ENCODE assay signal across 22 mouse cellular contexts in the genomic region with DNA sequence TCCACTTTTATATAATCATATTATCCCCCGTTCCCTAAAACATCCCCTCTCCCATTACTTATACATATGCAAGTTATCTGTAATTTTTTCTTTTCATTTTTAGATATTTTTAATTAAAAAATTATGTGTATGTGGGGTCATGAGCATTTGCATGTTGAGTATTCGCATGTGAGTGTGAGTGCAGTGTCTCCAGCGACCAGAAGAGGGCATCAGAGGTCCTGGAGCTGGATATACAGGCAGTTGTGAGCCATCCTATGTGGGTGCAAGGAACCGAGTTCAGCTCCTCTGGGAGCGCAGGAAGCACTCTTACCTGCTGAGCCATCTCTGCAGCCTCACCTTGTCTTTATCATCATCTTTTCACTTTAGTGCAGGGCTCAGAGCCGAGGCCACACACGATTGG. TPM values are rescaled to one million over a fixed set of nuclear protein-coding genes. Genes with fewer than 3 reads are reported as not detected.
DNase-seq lines count a peak whose midpoint lies in the region; ATAC-seq and TF ChIP-seq lines count a peak whose summit lies in the region.
"Had no signal": no experiment of that assay in that cellular context is flagged by ENCODE, and none has a peak within 500 bp of the region (broad histone marks: within the 10 kb centered on the region; RNA-seq: fewer than 3 reads in every experiment).

No protein-coding gene starts in this region.

- no peak overlapping the region for H3K4me2 ChIP-seq in forebrain, postnatal 0 days (ENCODE audit: low read depth)
- no peak overlapping the region for H3K4me2 ChIP-seq in forebrain, embryonic 11.5 days (ENCODE audit: low read depth, low read length, severe bottlenecking)
- H3K4me2 ChIP-seq in lung, embryonic 14.5 days: no peak overlapping the region
- H3K4me2 ChIP-seq: hindbrain, embryonic 12.5 days had no signal

- H3K9me3 ChIP-seq in forebrain, postnatal 0 days (ENCODE audit: low read length): no peaks in the 10 kb centered on the region
- no peaks in the 10 kb centered on the region for H3K9me3 ChIP-seq in forebrain, embryonic 11.5 days (ENCODE audit: control insufficient read depth, low read length)
- no peaks in the 10 kb centered on the region for H3K9me3 ChIP-seq in lung, embryonic 14.5 days (ENCODE audit: low read depth, low read length)
- H3K9me3 ChIP-seq: hindbrain, embryonic 12.5 days had no signal

- H3K36me3 ChIP-seq in forebrain, postnatal 0 days (ENCODE audit: insufficient read depth): no peaks in the 10 kb centered on the region
- no peaks in the 10 kb centered on the region for H3K36me3 ChIP-seq in forebrain, embryonic 11.5 days (ENCODE audit: control insufficient read depth, insufficient read depth, low read length)
- H3K36me3 ChIP-seq in lung, embryonic 14.5 days (ENCODE audit: insufficient read depth): no peaks in the 10 kb centered on the region
- H3K36me3 ChIP-seq: hindbrain, embryonic 12.5 days had no signal

- WGBS in forebrain, postnatal 0 days: 86% methylated on average over 7 of the region's 7 CpGs
- WGBS in forebrain, embryonic 11.5 days: 84% methylated on average over 7 of the region's 7 CpGs
- 80% methylated on average over 7 of the region's 7 CpGs for WGBS in lung, embryonic 14.5 days

- no peaks in the 10 kb centered on the region for H3K4me1 ChIP-seq in forebrain, postnatal 0 days (ENCODE audit: insufficient read depth)
- H3K4me1 ChIP-seq in forebrain, embryonic 11.5 days (replicated peaks; ENCODE audit: control insufficient read depth, insufficient read depth, low read length): no peaks in the 10 kb centered on the region
- no peaks in the 10 kb centered on the region for H3K4me1 ChIP-seq in lung, embryonic 14.5 days (ENCODE audit: insufficient read depth)
- H3K4me1 ChIP-seq: hindbrain, embryonic 12.5 days had no signal

- H3K27me3 ChIP-seq in forebrain, postnatal 0 days (ENCODE audit: insufficient read depth, low read length): no peaks in the 10 kb centered on the region
- H3K27me3 ChIP-seq in forebrain, embryonic 11.5 days (ENCODE audit: control insufficient read depth, insufficient read depth, low read length): no peaks in the 10 kb centered on the region
- no peaks in the 10 kb centered on the region for H3K27me3 ChIP-seq in lung, embryonic 14.5 days (ENCODE audit: insufficient read depth, low read length)
- H3K27me3 ChIP-seq: hindbrain, embryonic 12.5 days had no signal

- no peak overlapping the region for H3K4me3 ChIP-seq in forebrain, postnatal 0 days (ENCODE audit: low read depth, low read length)
- H3K4me3 ChIP-seq in forebrain, embryonic 11.5 days (ENCODE audit: low read depth, low read length): no peak overlapping the region
- no peak overlapping the region for H3K4me3 ChIP-seq in lung, embryonic 14.5 days (ENCODE audit: low read depth, low read length)
- H3K4me3 ChIP-seq: erythroblast, embryonic 14.5 days; hindbrain, embryonic 12.5 days had no signal

- DNase-seq in forebrain, postnatal 0 days: no peak
- no peak for DNase-seq in forebrain, embryonic 11.5 days (ENCODE audit: low spot score)
- no peak for DNase-seq in lung, embryonic 14.5 days
- no peak for DNase-seq in lung, postnatal 14 days
- peak; percentile 24 for DNase-seq in A20 (ENCODE audit: low read depth, low spot score)
- peak; percentile 5 for DNase-seq in NIH3T3 (ENCODE audit: low read depth)
- no peak for DNase-seq in urinary bladder, adult 18-20 months (ENCODE audit: low spot score in 2 of 2)
- DNase-seq in retina, postnatal 1 day: no peak
- DNase-seq: adrenal gland, adult 2 months; B cell, adult 2 months; cerebellum, adult 9-11 months; heart, adult 18-20 months; kidney, adult 18-20 months; layer of hippocampus, postnatal 36 days; lung, adult 2 months; right cerebral cortex, postnatal 25 days had no signal

- no peak overlapping the region for H3K27ac ChIP-seq in forebrain, postnatal 0 days (ENCODE audit: low read depth, low read length)
- H3K27ac ChIP-seq in forebrain, embryonic 11.5 days (ENCODE audit: low read depth, low read length): no peak overlapping the region
- no peak overlapping the region for H3K27ac ChIP-seq in lung, embryonic 14.5 days (ENCODE audit: low read depth)
- H3K27ac ChIP-seq: hindbrain, embryonic 12.5 days had no signal

- H3K9ac ChIP-seq in forebrain, postnatal 0 days: no peak overlapping the region
- no peak overlapping the region for H3K9ac ChIP-seq in forebrain, embryonic 11.5 days (ENCODE audit: low read length)
- H3K9ac ChIP-seq in lung, embryonic 14.5 days: no peak overlapping the region
- H3K9ac ChIP-seq: hindbrain, embryonic 12.5 days had no signal

- ATAC-seq in forebrain, postnatal 0 days: no peak
- no peak for ATAC-seq in forebrain, embryonic 11.5 days (replicated peaks; ENCODE audit: low FRiP score)
- no peak for ATAC-seq in lung, embryonic 14.5 days (ENCODE audit: insufficient read depth)
- ATAC-seq: forebrain, embryonic 16.5 days; midbrain, embryonic 16.5 days had no signal

- 0 out of 2 replicates have a peak, but pooled peaks have one; percentile 7 for TF ChIP-seq CTCF in forebrain, postnatal 0 days (IDR thresholded peaks at IDR 0.05; ENCODE audit: low read depth)
- TF ChIP-seq CTCF in lung, embryonic 14.5 days (IDR thresholded peaks at IDR 0.05; ENCODE audit: low read depth): peak; percentile 40

RNA-seq across cellular contexts. Expression of a gene that starts 29.4 kb away (rescaled TPM):
- total RNA-seq in forebrain, postnatal 0 days (2014; rRNA removed): 0.31 and 0.67 TPM in 2 replicates
- 0.24 and 0.54 TPM in 2 replicates for polyA plus RNA-seq in forebrain, postnatal 0 days (2015; fragmentation: Nextera tagmentation; extraction: Ambion mirVana)
- polyA plus RNA-seq in forebrain, embryonic 11.5 days (2014; fragmentation: Nextera tagmentation; extraction: Ambion mirVana): 0.07 TPM in 1 of 2 replicates, not detected in the other
- 4.4 and 5.7 TPM in 2 replicates for polyA plus RNA-seq in lung, embryonic 14.5 days (2014; fragmentation: Nextera tagmentation; extraction: Ambion mirVana)
- total RNA-seq: adrenal gland, adult 2 months; heart, adult 18-20 months; megakaryocyte, adult 5-6 weeks had no signal
- polyA plus RNA-seq: erythroblast, embryonic 14.5 days; limb, embryonic 11.5 days had no signal

Comparison
In these comparisons a context has a peak if more than half of its experiments do, and no peak if none do; other contexts are left out.
1. DNase-seq: peak in A20 (single experiment) and NIH3T3 (single experiment); none in forebrain, postnatal 0 days (single experiment), forebrain, embryonic 11.5 days (single experiment), lung, embryonic 14.5 days (single experiment), lung, postnatal 14 days (single experiment), urinary bladder, adult 18-20 months (0 of 2) and retina, postnatal 1 day (single experiment).